Mouse (Mus musculus): ENCODE measurements around the gene Fgb. TPM values are rescaled to one million over a fixed set of nuclear protein-coding genes. Genes with fewer than 3 reads are reported as not detected.

Fgb gene
- polyA plus RNA-seq, 1 experiment from 2014 or later = not detected

DNA sequence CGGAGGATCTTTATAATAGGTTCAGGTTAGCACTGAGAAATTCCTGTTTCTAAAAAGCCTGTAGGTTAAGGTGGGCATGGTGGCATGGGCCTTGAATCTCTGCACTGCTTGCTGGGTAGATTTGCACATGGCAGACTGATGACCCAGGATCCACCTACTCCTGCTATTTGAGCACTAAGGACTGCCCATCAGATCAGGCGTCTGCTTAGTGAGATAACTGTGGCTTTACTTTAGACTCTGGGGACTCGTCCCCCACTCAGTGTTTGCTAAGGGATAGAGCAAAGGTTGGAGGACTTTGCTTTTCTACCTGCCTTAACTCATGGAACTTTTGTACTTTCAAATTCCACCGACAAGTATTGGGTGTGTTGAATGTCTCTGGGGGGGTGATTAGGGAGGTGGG is 10.0 kb downstream of the Fgb start:
- no peak for ATAC-seq
- Histone ChIP-seq H3K27me3 (ENCODE audit: control insufficient read depth, insufficient read depth, low read depth, low read length) (no peaks in the 10 kb centered on the region), H3K4me1 (ENCODE audit: control insufficient read depth, insufficient read depth, low read length) (no peaks in the 10 kb centered on the region), H3K27ac (ENCODE audit: low read length) (no peak overlapping the region), H3K36me3 (ENCODE audit: control insufficient read depth, insufficient read depth, low read length) (no peaks in the 10 kb centered on the region), H3K9me3 (replicated peaks; ENCODE audit: control insufficient read depth, low read length, poor library complexity, severe bottlenecking) (no peaks in the 10 kb centered on the region), H3K9ac (ENCODE audit: low read depth, low read length) (no peak overlapping the region), H3K4me3 (ENCODE audit: low read depth, low read length) (no peak overlapping the region), H3K4me2 (ENCODE audit: low read length) (no peak overlapping the region)
- WGBS = 78% methylated on average over 4 of the region's 4 CpGs

DNA sequence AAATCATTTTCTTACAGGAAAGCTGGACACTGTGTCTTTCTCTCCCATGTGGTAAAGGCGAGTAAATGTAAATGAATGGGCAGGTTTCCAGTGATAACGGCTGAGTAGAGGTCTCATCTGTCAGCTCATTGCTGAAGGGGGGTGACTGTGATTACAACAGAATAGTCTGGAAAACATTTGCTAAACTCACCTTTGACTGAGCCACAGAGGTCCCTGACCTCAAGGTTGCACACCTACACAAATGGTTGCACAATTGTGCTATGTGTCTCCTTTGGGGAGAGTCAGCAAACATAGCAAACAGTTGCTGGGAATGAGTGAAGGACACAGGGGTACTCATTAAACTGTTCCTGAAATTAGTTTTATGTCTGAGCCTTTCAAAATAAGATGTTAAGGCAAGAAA is 10.8 kb downstream of the Fgb start:
- WGBS = 74% methylated on average over 2 of the region's 2 CpGs
- no peaks in the 10 kb centered on the region for H3K9me3 ChIP-seq (replicated peaks; ENCODE audit: control insufficient read depth, low read length, poor library complexity, severe bottlenecking)
- H3K4me1 ChIP-seq (ENCODE audit: control insufficient read depth, insufficient read depth, low read length) = no peaks in the 10 kb centered on the region
- H3K4me2 ChIP-seq (ENCODE audit: low read length) = no peak overlapping the region
- no peaks in the 10 kb centered on the region for H3K27me3 ChIP-seq (ENCODE audit: control insufficient read depth, insufficient read depth, low read depth, low read length)
- no peak overlapping the region for H3K9ac ChIP-seq (ENCODE audit: low read depth, low read length)
- no peaks in the 10 kb centered on the region for H3K36me3 ChIP-seq (ENCODE audit: control insufficient read depth, insufficient read depth, low read length)
- H3K4me3 ChIP-seq (ENCODE audit: low read depth, low read length) = no peak overlapping the region
- H3K27ac ChIP-seq (ENCODE audit: low read length) = no peak overlapping the region
- ATAC-seq = no peak

DNA sequence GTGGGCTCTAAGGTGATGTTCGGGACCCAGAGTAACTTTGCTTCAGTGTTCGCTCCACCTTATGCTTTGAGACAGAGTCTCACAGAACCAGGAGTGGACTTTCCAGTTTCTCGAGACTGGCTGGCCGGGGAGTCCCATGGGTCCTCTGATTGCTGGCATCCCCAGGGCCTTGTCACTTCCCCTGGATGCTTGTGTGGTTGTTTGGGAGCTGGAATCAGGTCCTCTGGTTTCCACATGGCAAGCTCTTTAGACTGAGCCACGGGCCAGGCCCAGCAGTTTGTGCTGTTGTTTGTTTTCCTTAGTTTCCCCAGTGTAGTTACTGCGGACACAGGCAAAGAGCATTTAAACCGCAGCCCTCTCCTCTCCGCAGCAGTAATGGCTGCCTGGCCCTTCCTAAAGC is 15.9 kb downstream of the Fgb start:
- WGBS = 87% methylated on average over 8 of the region's 8 CpGs
- Histone ChIP-seq H3K9ac (ENCODE audit: low read depth, low read length) (no peak overlapping the region), H3K9me3 (replicated peaks; ENCODE audit: control insufficient read depth, low read length, poor library complexity, severe bottlenecking) (no peaks in the 10 kb centered on the region), H3K4me3 (ENCODE audit: low read depth, low read length) (no peak overlapping the region), H3K4me1 (ENCODE audit: control insufficient read depth, insufficient read depth, low read length) (no peaks in the 10 kb centered on the region), H3K27me3 (ENCODE audit: control insufficient read depth, insufficient read depth, low read depth, low read length) (no peaks in the 10 kb centered on the region), H3K27ac (ENCODE audit: low read length) (no peak overlapping the region), H3K36me3 (ENCODE audit: control insufficient read depth, insufficient read depth, low read length) (no peaks in the 10 kb centered on the region), H3K4me2 (ENCODE audit: low read length) (no peak overlapping the region)
- no peak for ATAC-seq

DNA sequence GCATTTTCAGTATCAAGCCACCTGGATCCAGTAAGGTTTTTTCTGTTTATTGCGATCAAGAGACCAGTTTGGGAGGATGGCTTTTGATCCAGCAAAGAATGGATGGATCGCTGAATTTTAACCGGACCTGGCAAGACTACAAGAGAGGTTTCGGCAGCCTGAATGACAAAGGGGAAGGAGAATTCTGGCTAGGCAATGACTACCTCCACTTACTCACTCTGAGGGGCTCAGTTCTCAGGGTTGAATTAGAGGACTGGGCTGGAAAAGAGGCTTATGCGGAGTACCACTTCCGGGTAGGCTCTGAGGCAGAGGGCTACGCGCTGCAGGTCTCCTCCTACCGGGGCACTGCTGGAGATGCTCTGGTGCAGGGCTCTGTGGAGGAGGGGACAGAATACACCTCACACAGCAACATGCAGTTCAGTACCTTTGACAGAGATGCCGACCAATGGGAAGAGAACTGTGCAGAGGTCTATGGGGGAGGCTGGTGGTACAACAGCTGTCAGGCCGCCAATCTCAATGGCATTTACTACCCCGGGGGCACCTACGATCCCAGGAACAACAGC is 16.8 kb downstream of the Fgb start:
- peak overlapping the region; percentile 25; the same call in 1 of the 2 replicates for H3K9ac ChIP-seq (ENCODE audit: low read depth, low read length)
- H3K4me2 ChIP-seq (ENCODE audit: low read length) = peak overlapping the region; percentile 44
- no peaks in the 10 kb centered on the region for H3K36me3 ChIP-seq (ENCODE audit: control insufficient read depth, insufficient read depth, low read length)
- H3K27ac ChIP-seq (ENCODE audit: low read length) = no peak overlapping the region
- WGBS = 47% methylated on average over 13 of the region's 13 CpGs
- no peaks in the 10 kb centered on the region for H3K27me3 ChIP-seq (ENCODE audit: control insufficient read depth, insufficient read depth, low read depth, low read length)
- H3K4me1 ChIP-seq (ENCODE audit: control insufficient read depth, insufficient read depth, low read length) = no peaks in the 10 kb centered on the region
- H3K4me3 ChIP-seq (ENCODE audit: low read depth, low read length) = no peak overlapping the region; the same call in 1 of the 2 replicates
- no peaks in the 10 kb centered on the region for H3K9me3 ChIP-seq (replicated peaks; ENCODE audit: control insufficient read depth, low read length, poor library complexity, severe bottlenecking)
- ATAC-seq = peak; percentile 60

DNA sequence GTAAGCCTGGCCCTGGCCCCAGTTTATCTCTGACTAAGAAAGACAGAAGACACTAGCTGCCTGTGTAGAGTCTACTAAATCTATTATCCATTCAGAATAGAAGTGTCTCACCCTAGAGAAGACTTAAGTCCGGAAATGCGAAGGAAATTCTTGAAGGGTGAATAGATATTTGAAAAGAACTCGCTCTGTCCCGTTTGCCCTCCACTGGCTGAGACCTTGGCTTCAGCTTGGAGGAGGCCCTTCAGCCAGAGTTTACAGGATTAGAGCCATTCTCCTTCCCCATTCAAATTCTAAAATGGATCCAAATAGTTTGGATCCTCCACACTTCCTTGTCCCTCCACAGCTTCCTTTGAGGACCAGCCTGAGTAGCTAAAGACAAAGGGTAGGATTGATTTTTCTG is 19.3 kb downstream of the Fgb start:
- Histone ChIP-seq H3K27me3 (ENCODE audit: control insufficient read depth, insufficient read depth, low read depth, low read length) (no peaks in the 10 kb centered on the region), H3K4me1 (ENCODE audit: control insufficient read depth, insufficient read depth, low read length) (no peaks in the 10 kb centered on the region), H3K27ac (ENCODE audit: low read length) (no peak overlapping the region), H3K4me2 (ENCODE audit: low read length) (no peak overlapping the region), H3K36me3 (ENCODE audit: control insufficient read depth, insufficient read depth, low read length) (no peaks in the 10 kb centered on the region), H3K4me3 (ENCODE audit: low read depth, low read length) (no peak overlapping the region), H3K9ac (ENCODE audit: low read depth, low read length) (no peak overlapping the region), H3K9me3 (replicated peaks; ENCODE audit: control insufficient read depth, low read length, poor library complexity, severe bottlenecking) (no peaks in the 10 kb centered on the region)
- 83% methylated on average over 4 of the region's 4 CpGs for WGBS
- ATAC-seq = no peak

DNA sequence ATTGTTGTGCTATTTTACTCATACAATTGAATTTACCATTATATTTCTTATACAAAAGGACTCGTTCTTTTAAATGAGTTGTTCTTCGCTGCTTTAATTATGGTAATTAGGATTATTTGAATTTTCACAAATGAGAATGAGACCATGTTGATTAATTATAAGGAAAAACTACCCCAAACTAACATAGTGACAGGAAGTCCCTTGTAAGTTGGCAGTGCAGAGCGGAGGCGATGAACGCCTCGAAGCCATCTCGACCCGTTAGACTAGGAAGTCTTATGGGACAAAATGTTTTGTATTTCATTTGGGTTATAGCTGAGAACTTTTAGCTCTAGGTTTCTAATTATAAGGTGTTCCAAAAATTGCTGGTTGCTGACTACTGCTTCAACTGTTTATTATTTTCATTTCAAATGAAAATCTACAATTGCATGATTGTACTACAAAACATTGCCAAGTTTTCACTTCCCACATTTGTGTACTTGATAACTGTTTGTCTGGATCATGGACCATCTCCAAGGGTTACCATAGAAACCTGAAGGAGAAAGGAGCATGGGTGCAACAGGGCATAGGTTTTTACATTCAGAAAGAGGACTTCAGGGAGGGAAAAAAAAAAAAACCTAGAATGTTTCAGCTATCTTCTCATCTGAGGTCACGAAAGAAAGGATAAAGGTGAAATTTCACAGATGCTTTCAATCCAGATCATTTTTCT is 22.0 kb downstream of the Fgb start:
- Histone ChIP-seq H3K27me3 (ENCODE audit: control insufficient read depth, insufficient read depth, low read depth, low read length) (no peaks in the 10 kb centered on the region), H3K9me3 (replicated peaks; ENCODE audit: control insufficient read depth, low read length, poor library complexity, severe bottlenecking) (no peaks in the 10 kb centered on the region), H3K9ac (ENCODE audit: low read depth, low read length) (no peak overlapping the region), H3K27ac (ENCODE audit: low read length) (no peak overlapping the region), H3K4me3 (ENCODE audit: low read depth, low read length) (no peak overlapping the region), H3K4me1 (ENCODE audit: control insufficient read depth, insufficient read depth, low read length) (no peaks in the 10 kb centered on the region), H3K4me2 (ENCODE audit: low read length) (no peak overlapping the region), H3K36me3 (ENCODE audit: control insufficient read depth, insufficient read depth, low read length) (no peaks in the 10 kb centered on the region)
- no peak for ATAC-seq
- 90% methylated on average over 9 of the region's 9 CpGs for WGBS

DNA sequence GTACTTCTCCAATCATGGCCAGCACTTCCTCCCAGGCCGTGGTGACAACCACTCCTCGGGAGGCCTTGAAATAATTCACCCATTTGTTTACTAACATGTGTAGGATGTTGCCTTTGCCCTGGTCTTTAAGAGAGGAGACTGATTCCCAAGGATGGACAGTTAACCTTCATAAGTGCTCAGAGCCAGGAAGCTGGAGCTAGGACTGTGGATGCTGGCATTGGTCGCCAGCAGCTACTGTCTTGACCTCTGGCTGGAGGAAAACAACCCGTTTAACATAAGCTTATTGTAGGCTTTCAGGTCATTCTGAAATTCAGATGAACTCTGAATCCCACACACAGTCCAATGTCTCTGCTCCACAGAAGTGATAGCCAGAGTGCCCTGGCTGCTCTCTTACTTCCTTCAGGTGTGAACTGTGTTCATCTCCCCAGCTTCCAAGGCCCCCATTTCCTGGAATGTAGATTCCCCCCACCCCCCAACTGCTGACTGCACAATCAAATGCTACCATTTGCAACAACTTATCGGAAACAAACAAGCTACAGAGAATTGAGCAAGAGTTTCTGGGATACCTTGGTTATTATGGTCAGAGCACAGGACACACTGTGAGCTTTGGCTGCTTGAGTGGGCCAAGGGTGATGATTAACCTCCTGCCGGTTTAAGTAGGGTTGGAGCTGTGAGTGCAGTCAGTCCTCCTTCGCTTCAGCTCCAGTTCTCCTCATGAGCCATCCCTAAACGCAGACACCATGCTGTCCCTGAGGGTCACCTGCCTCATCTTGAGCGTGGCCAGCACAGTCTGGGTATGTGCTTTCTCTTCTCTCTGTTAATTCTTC is 24.0 kb downstream of the Fgb start, which contains the start of gene Fga:
Gene Fga, plus strand, starts transcription at position 602 of the 827 bp plus-strand sequence.
- H3K4me1 ChIP-seq (ENCODE audit: control insufficient read depth, insufficient read depth, low read length) = no peaks in the 10 kb centered on the region
- 78% methylated on average over 9 of the region's 9 CpGs for WGBS
- H3K9ac ChIP-seq (ENCODE audit: low read depth, low read length) = no peak within 1 kb of the TSS
- H3K4me3 ChIP-seq (ENCODE audit: low read depth, low read length) = no peak within 1 kb of the TSS
- ATAC-seq = no peak
- no peaks in the 10 kb centered on the region for H3K36me3 ChIP-seq (ENCODE audit: control insufficient read depth, insufficient read depth, low read length)
- H3K4me2 ChIP-seq (ENCODE audit: low read length) = no peak within 1 kb of the TSS
- H3K9me3 ChIP-seq (replicated peaks; ENCODE audit: control insufficient read depth, low read length, poor library complexity, severe bottlenecking) = no peaks in the 10 kb centered on the region
- H3K27ac ChIP-seq (ENCODE audit: low read length) = no peak within 1 kb of the TSS
- H3K27me3 ChIP-seq (ENCODE audit: control insufficient read depth, insufficient read depth, low read depth, low read length) = no peaks in the 10 kb centered on the region

DNA sequence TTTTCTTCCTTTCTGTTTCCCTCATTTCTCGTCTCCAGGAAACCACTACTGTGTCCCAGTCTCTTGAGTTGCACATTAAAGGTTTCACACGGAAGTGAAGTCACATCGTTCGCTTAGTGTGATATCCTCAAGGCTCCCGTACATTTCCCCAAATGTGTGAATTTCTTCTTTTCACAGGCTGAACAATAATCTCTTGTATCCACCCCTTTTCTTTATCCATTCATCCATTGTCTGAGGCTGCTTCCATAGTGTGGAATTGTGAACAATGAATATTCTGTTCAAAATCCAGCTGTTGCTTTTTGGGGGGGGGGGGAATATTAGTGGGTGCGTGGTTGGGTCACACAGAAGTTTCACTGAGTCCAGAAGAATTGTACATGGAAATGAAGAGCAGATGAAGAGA is 24.6 kb downstream of the Fgb start:
- Histone ChIP-seq H3K9me3 (replicated peaks; ENCODE audit: control insufficient read depth, low read length, poor library complexity, severe bottlenecking) (no peaks in the 10 kb centered on the region), H3K4me2 (ENCODE audit: low read length) (no peak overlapping the region), H3K4me3 (ENCODE audit: low read depth, low read length) (no peak overlapping the region), H3K27me3 (ENCODE audit: control insufficient read depth, insufficient read depth, low read depth, low read length) (no peaks in the 10 kb centered on the region), H3K4me1 (ENCODE audit: control insufficient read depth, insufficient read depth, low read length) (no peaks in the 10 kb centered on the region), H3K36me3 (ENCODE audit: control insufficient read depth, insufficient read depth, low read length) (no peaks in the 10 kb centered on the region), H3K9ac (ENCODE audit: low read depth, low read length) (no peak overlapping the region), H3K27ac (ENCODE audit: low read length) (no peak overlapping the region)
- 62% methylated on average over 6 of the region's 6 CpGs for WGBS
- ATAC-seq = no peak

DNA sequence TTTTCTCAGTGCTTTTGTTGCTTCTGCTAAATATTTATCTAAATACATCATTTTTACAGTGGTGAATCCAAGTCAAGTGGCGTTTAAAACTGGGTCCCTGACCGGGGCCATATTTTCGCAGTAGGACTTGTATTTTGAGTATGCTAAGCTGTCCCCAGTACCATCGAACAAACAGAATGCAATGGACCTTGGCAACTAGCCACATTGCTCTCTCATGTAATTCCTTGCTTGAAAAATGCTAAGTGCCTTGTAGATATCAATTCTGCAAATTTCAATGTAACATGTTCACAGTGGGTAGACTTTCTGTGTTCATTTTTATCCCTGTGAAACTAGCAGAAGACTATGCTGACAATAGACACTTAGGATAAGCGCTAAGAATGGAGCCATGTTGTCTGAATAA is 28.5 kb downstream of the Fgb start:
- no peak overlapping the region for H3K4me2 ChIP-seq (ENCODE audit: low read length)
- ATAC-seq = no peak
- WGBS = 90% methylated on average over 5 of the region's 5 CpGs

More for the DNA sequence above, 28.5 kb downstream of the Fgb start:
- no peak overlapping the region for H3K9ac ChIP-seq (ENCODE audit: low read depth, low read length)
- no peaks in the 10 kb centered on the region for H3K4me1 ChIP-seq (ENCODE audit: control insufficient read depth, insufficient read depth, low read length)
- no peak overlapping the region for H3K4me3 ChIP-seq (ENCODE audit: low read depth, low read length)
- H3K27me3 ChIP-seq (ENCODE audit: control insufficient read depth, insufficient read depth, low read depth, low read length) = no peaks in the 10 kb centered on the region
- no peaks in the 10 kb centered on the region for H3K9me3 ChIP-seq (replicated peaks; ENCODE audit: control insufficient read depth, low read length, poor library complexity, severe bottlenecking)
- H3K27ac ChIP-seq (ENCODE audit: low read length) = no peak overlapping the region
- H3K36me3 ChIP-seq (ENCODE audit: control insufficient read depth, insufficient read depth, low read length) = no peaks in the 10 kb centered on the region
